Mouse (Mus musculus) limb, embryonic 13.5 days (tissue): ENCODE data around the gene Sec1. TPM values are rescaled to one million over a fixed set of nuclear protein-coding genes. Genes with fewer than 3 reads are reported as not detected.

ENCODE experiments used
- ATAC-seq: fragments of 200-750 bp; cut with Nextera tagmentation; 2 replicates; pipeline ENCODE4 v1.8.0; 2017; ENCODE audit warnings: low read depth, moderate number of reproducible peaks, moderate TSS enrichment; ENCODE audit not compliant: low FRiP score
- H3K27ac ChIP-seq: fragments of 300-500 bp; sonication (generic); 2 replicates; pipeline ENCODE4 v1.5.1; 2015; ENCODE audit warnings: inconsistent platforms, mild to moderate bottlenecking, moderate library complexity
- H3K27me3 ChIP-seq: fragments of 300-500 bp; sonication (generic); 2 replicates; pipeline ENCODE4 v1.6.1; 2015; ENCODE audit warnings: mild to moderate bottlenecking, inconsistent platforms
- H3K36me3 ChIP-seq: fragments of 300-500 bp; sonication (generic); 2 replicates; pipeline ENCODE4 v1.6.1; 2015; ENCODE audit warnings: inconsistent platforms, mild to moderate bottlenecking, moderate library complexity
- H3K4me1 ChIP-seq: fragments of 300-500 bp; sonication (generic); 2 replicates; pipeline ENCODE4 v1.6.1; 2015; ENCODE audit warnings: inconsistent platforms
- H3K4me2 ChIP-seq: fragments of 300-500 bp; sonication (generic); replicated peaks from 2 replicates; pipeline ENCODE4 v1.6.1; 2015; ENCODE audit warnings: inconsistent platforms, mild to moderate bottlenecking, moderate library complexity
- H3K4me3 ChIP-seq: fragments of 300-500 bp; sonication (generic); 2 replicates; pipeline ENCODE4 v1.5.1; 2015; ENCODE audit warnings: moderate library complexity, mild to moderate bottlenecking, inconsistent platforms
- H3K9ac ChIP-seq: fragments of 300-500 bp; sonication (generic); 2 replicates; pipeline ENCODE4 v1.6.1; 2015; ENCODE audit warnings: mild to moderate bottlenecking, inconsistent platforms
- H3K9me3 ChIP-seq: fragments of 300-500 bp; sonication (generic); 2 replicates; pipeline ENCODE4 v1.6.1; 2016; ENCODE audit warnings: inconsistent platforms
- WGBS: fragments of 180-500 bp; shearing (Covaris S2); methylation state at CpG from one replicate; pipeline ENCODE4 v1.1.7; 2015; 5-methylcytosine and 5-hydroxymethylcytosine counted together
- polyA plus RNA-seq: library from polyadenylated mRNA; unstranded; fragments of >200 nt; fragmentation: Nextera tagmentation; extraction: Ambion mirVana; gene quantifications from 2 replicates; pipeline ENCODE4 v1.2.1, GENCODE M21; 2015

Sec1 gene
- polyA plus RNA-seq, result 0.45 and 0.55 TPM in 2 replicates

DNA sequence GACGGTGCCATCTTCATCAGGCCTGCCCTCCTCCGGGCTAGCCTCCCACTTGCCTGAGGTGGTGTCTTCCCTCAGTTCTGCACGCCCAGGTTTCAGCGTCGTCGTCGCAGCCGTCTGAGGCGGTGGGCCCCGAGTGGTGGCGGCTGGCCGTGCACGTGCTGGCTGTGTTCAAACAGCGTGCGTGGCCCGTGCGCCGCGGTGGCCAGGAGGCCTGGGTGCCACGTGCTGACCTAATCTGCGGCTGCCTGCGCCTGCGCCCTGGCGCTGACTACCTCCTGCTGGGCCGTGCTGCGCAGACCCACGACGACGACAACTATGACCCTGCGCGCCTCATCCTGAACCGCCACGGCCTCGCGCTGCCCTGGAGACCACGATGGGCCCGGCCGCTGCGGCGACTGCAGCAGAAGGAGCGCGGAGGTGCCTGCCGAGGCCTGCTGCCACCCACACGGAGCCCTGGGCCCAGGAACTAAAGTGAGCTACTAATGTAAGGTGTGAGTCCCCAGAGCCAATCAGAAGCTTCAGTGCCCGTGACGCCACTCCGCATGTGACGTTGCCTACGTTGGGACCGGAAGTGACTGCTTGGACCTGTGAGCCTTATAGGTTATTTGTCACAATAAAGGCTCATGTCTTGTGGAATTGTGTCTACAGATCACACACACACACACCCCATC, at the start of gene Sec1:
TSS of gene Sec1 (minus strand) at position 482 of the 671 bp plus-strand sequence.
- Histone ChIP-seq H3K4me1 (peaks cover 9% of the 10 kb centered on the region; the same call in 1 of the 2 replicates), H3K36me3 (no peaks in the 10 kb centered on the region), H3K4me3 (no peak within 1 kb of the TSS), H3K4me2 (no peak within 1 kb of the TSS), H3K27me3 (peaks cover 14% of the 10 kb centered on the region), H3K9ac (no peak within 1 kb of the TSS), H3K9me3 (no peaks in the 10 kb centered on the region), H3K27ac (peak within 1 kb of the TSS; percentile 44; the same call in 1 of the 2 replicates)
- WGBS, result 90% methylated on average over 50 of the region's 50 CpGs
- no peak for ATAC-seq

DNA sequence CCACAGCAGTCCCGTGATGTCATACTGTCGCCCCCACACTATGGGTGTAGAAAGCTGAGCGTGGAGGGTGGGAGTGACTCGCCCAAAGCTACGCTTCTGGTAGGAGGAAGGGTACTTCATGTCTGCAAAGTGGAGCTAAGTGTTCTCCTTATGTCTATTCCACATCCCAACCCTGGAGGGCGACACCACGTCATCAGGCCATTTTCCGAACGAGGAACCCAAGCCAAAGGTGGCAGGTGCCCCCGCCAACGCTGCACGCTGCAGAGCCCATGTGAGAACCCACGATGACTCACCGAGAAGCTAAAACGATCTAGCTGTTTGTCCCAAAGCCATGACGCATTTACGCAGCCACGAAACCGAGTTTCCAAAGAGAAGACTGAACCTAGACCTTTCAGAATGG, 48.1 kb upstream of the Sec1 start:
- ATAC-seq, result no peak
- no peaks in the 10 kb centered on the region for H3K27me3 ChIP-seq
- peak overlapping the region; percentile 40 for H3K4me3 ChIP-seq
- WGBS, result 37% methylated on average over 19 of the region's 19 CpGs
- H3K36me3 ChIP-seq, result no peaks in the 10 kb centered on the region
- peaks cover 6% of the 10 kb centered on the region; the same call in 1 of the 2 replicates for H3K9me3 ChIP-seq
- peak overlapping the region; percentile 43 for H3K9ac ChIP-seq
- H3K4me1 ChIP-seq, result no peaks in the 10 kb centered on the region
- H3K27ac ChIP-seq, result no peak overlapping the region
- H3K4me2 ChIP-seq, result peak overlapping the region; percentile 58

DNA sequence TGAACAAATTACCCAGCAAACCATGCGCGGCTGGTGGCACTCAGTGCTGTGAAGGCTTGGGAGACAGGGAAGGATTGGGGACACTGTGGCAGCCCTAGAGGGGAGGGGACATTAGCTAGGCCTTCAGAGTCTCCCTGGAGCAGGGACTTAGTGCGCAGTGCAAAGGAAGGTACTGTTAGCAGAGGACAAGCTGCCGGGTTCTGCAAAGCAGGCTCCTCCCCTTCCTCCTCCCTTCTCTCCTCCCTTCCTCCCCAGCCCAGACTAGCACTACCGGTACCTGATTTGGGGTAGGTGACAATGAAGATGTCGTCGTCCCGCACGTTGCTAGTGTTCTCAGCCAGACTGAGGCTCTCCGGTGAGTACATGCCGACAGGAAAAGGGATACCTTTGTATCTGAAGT, 47.6 kb upstream of the Sec1 start:
- Histone ChIP-seq H3K4me3 (peak overlapping the region; percentile 40), H3K4me1 (no peaks in the 10 kb centered on the region), H3K36me3 (no peaks in the 10 kb centered on the region), H3K9ac (peak overlapping the region; percentile 43), H3K27ac (no peak overlapping the region), H3K9me3 (peaks cover 3% of the 10 kb centered on the region; the same call in 1 of the 2 replicates), H3K27me3 (no peaks in the 10 kb centered on the region), H3K4me2 (peak overlapping the region; percentile 58)
- 29% methylated on average over 11 of the region's 11 CpGs for WGBS
- 0 out of 2 replicates have a peak, but pooled peaks have one; percentile 35 for ATAC-seq

DNA sequence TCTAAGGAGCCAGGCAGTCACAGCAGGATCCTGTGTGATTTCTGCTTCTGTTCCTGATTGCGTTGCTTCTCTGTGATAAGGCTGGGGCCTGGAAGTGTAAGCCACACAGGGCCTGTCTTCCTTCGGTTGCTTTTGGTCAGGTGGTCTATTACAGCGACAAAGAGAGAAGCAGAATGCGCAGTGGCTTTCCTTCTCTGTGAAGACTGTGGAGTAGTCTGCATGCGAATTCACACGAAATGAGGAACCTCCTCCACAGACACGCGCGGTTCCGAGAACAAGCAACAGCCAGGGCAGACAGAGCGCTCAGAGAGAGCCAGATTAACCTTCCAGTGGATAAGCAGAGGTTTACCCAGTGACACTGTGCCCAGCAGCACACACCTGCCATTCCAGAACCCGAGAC, 47.1 kb upstream of the Sec1 start:
- WGBS, result 86% methylated on average over 12 of the region's 12 CpGs
- Histone ChIP-seq H3K4me1 (no peaks in the 10 kb centered on the region), H3K36me3 (no peaks in the 10 kb centered on the region), H3K9me3 (no peaks in the 10 kb centered on the region), H3K9ac (peak overlapping the region; percentile 43), H3K27me3 (no peaks in the 10 kb centered on the region), H3K27ac (no peak overlapping the region), H3K4me2 (peak overlapping the region; percentile 58), H3K4me3 (peak overlapping the region; percentile 40; the same call in 1 of the 2 replicates)
- ATAC-seq, result no peak

DNA sequence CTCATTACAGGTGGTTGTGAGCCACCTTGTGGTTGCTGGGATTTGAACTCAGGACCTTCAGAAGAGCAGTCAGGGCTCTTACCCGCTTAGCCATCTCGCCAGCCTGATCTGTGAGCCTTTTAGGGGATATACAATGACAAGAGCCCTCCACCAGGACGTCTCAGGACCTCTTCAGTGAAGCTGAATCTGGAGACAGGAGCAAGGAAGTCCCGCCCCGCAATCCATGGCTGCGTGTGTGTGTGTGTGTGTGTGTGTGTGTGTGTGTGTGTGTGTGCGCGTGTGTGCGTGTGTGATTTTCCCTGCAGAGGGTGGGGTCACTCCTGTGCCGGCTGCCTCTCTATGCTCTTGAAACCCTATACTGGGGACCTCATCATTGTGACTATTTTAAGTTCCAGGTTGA, 45.6 kb upstream of the Sec1 start:
- Histone ChIP-seq H3K27ac (no peak overlapping the region), H3K27me3 (no peaks in the 10 kb centered on the region), H3K4me2 (no peak overlapping the region), H3K4me1 (no peaks in the 10 kb centered on the region), H3K36me3 (no peaks in the 10 kb centered on the region), H3K9ac (no peak overlapping the region), H3K9me3 (no peaks in the 10 kb centered on the region), H3K4me3 (no peak overlapping the region)
- ATAC-seq, result no peak
- 67% methylated on average over 10 of the region's 10 CpGs for WGBS

DNA sequence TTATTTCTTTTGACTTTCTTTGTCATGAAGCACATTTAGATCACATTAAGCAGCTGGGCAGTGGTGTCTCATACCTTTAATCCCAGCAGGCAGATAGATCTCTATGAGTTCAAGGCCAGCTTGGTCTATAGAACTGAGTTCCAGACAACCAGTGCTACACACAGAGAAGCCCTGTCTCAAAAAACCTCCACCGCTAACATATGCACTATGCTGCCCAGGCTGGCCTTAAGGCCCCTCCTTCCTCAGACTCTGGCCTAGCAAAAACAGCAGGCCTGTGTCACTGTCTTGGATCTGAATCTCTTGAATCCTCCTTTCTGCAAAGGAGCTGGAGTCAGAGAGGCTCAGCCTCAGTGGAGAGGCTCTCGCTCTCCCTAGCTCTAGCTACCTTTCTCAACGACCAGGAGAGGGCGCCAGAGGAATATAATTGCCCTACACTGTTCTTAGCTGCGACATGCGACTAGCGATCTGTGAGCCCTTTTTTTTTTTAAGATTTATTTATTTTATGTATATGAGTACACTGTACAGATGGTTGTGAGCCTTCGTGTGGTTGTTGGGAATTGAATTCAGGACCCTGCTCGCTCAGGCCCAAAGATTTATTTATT, 45.1 kb upstream of the Sec1 start:
- H3K27ac ChIP-seq, result no peak overlapping the region
- H3K9me3 ChIP-seq, result no peaks in the 10 kb centered on the region
- H3K4me2 ChIP-seq, result no peak overlapping the region
- no peak overlapping the region for H3K9ac ChIP-seq
- ATAC-seq, result peak; percentile 83; the same call in 1 of the 2 replicates
- H3K4me1 ChIP-seq, result no peaks in the 10 kb centered on the region
- H3K27me3 ChIP-seq, result no peaks in the 10 kb centered on the region
- no peak overlapping the region for H3K4me3 ChIP-seq
- WGBS, result 7% methylated on average over 9 of the region's 9 CpGs
- H3K36me3 ChIP-seq, result no peaks in the 10 kb centered on the region

DNA sequence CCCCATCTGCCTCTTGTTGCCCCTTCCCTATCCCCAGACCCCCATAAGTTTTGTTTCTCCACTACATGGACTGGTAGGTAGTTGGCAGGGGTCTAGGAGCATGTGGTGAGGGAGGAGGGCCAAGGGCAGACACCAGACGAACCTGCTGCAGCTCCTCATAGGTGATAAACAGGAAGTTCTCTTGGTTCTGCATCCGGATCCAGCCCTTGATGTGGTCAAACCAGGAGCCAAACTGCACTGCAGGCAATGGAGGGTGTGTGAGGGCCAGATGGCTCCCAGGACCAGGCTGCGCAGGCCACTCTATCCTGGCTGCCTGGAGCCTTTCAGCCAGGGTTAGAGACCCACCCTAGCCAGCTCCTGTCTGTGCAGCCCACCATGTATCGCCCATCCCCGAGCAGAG, 39.3 kb upstream of the Sec1 start:
- no peak for ATAC-seq
- Histone ChIP-seq H3K4me1 (peaks cover 11% of the 10 kb centered on the region), H3K27me3 (no peaks in the 10 kb centered on the region), H3K27ac (no peak overlapping the region), H3K9ac (no peak overlapping the region), H3K9me3 (no peaks in the 10 kb centered on the region), H3K4me2 (no peak overlapping the region), H3K4me3 (no peak overlapping the region), H3K36me3 (peaks cover 9% of the 10 kb centered on the region)
- WGBS, result 75% methylated on average over 5 of the region's 5 CpGs

DNA sequence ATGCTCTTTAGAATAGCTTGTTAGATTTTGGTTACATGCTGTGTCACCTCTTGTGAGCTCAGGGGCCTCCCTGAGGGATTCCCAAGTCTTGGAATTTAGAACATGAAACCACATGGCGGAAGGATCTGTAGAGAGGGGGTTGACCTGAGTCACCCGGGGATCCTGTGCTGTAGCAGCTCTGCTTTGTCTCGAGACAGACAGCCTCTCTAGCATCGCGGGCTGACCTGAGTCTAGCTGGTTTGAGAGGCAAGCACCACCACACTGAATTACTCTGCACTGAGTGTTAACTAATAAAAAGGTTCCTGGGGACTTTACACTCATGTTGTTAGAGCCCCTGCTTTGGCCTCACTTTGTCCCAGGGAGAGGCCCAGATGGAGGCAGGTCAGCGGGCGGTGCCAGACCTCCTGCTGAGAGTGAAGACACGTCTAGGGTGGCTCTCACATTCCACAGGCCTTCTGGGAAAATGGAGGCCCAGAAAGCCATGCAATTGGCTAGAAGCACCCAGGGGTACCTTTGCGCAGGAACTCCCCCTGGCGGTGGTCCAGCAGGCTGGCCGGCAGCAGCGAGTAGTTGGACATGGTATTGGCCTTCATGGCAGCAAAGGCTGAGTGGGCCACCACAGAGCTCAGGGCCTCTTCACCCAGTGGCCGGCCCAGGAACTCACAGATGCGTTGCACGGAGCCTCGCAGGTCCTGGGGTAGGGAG, 36.7 kb upstream of the Sec1 start:
- peak overlapping the region; percentile 33; the same call in 1 of the 2 replicates for H3K27ac ChIP-seq
- no peaks in the 10 kb centered on the region for H3K9me3 ChIP-seq
- 14% methylated on average over 16 of the region's 16 CpGs for WGBS
- H3K4me1 ChIP-seq, result peaks cover 11% of the 10 kb centered on the region
- H3K36me3 ChIP-seq, result peaks cover 31% of the 10 kb centered on the region
- ATAC-seq, result peak; percentile 54; the same call in 1 of the 2 replicates
- no peaks in the 10 kb centered on the region for H3K27me3 ChIP-seq
- no peak overlapping the region for H3K4me3 ChIP-seq
- H3K4me2 ChIP-seq, result no peak overlapping the region
- H3K9ac ChIP-seq, result no peak overlapping the region

DNA sequence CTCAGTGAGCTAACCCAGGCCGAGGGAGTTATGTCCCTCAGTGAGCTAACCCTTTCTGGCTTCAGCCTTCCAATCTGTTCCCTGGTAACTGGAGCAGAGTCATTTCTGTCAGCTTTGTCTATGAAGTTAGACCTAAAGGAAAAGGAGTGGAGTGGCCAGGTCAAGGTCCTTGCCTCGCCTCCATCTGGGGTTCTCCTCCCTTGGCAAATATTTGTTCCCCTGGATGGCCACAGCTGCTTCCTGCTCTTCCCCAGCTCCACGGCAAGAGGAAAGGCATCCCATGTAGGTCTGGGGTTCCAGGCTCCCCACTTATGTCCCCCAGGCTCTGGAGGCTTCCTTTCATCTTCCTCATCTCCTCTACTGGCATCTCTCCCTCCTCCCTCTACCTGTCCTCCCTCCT, 33.4 kb upstream of the Sec1 start:
- H3K27ac ChIP-seq, result no peak overlapping the region
- H3K9ac ChIP-seq, result no peak overlapping the region
- H3K9me3 ChIP-seq, result no peaks in the 10 kb centered on the region
- H3K4me2 ChIP-seq, result no peak overlapping the region
- WGBS, result 83% methylated on average over 3 of the region's 3 CpGs
- peaks cover 64% of the 10 kb centered on the region for H3K36me3 ChIP-seq
- peaks cover 11% of the 10 kb centered on the region for H3K4me1 ChIP-seq
- H3K27me3 ChIP-seq, result no peaks in the 10 kb centered on the region
- no peak for ATAC-seq
- no peak overlapping the region for H3K4me3 ChIP-seq

DNA sequence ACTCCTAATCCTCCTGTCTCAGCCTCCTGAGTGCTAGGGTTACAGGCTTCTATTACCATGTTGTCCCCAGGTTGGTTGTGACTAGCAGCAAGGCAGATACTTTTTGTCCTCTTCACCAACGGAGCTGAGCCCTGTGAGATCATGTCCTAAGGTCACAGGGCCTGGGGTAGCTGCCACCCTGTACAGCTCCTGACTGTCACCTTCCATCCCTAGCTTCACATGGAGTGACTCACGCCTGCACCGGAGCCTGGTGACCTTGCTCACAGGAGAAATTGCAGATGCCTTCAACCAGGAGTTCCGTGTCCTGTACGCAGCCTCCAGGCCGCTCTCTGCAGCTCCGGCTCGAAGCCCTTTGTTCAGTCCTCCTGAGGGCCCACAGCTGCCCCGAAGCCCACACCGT, 32.2 kb upstream of the Sec1 start:
- peaks cover 76% of the 10 kb centered on the region for H3K36me3 ChIP-seq
- H3K4me2 ChIP-seq, result no peak overlapping the region
- WGBS, result 89% methylated on average over 10 of the region's 10 CpGs
- no peaks in the 10 kb centered on the region for H3K27me3 ChIP-seq
- no peak overlapping the region for H3K27ac ChIP-seq
- no peaks in the 10 kb centered on the region for H3K9me3 ChIP-seq
- H3K9ac ChIP-seq, result no peak overlapping the region
- no peak overlapping the region for H3K4me3 ChIP-seq
- peaks cover 11% of the 10 kb centered on the region for H3K4me1 ChIP-seq
- ATAC-seq, result no peak

DNA sequence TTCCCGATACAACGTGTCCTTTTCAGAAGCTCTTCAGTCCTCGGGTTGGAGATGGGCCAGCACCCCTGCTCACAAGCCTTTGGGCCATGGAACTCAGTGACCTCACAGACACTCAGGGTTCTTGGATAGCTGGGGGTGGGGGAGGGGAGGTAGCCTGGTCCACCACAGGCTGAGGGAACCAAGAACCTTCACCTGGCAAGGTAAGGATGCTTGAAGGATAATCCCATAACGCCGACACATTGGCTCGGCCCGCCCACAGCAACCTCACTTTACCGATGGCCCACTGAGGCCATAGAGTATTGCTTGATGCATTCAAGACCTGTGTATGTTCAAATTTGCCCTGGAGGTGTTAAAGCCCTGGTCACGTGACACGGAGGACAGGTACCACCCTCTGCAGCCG, 31.5 kb upstream of the Sec1 start, which contains the start of gene Spaca4:
TSS of gene Spaca4 (minus strand) at position 101 of the 400 bp plus-strand sequence.
- no peak within 1 kb of the TSS for H3K4me3 ChIP-seq
- no peak within 1 kb of the TSS for H3K27ac ChIP-seq
- no peak for ATAC-seq
- no peaks in the 10 kb centered on the region for H3K27me3 ChIP-seq
- H3K36me3 ChIP-seq, result peaks cover 83% of the 10 kb centered on the region
- no peak within 1 kb of the TSS; the same call in 1 of the 2 replicates for H3K9ac ChIP-seq
- peaks cover 9% of the 10 kb centered on the region for H3K4me1 ChIP-seq
- no peak within 1 kb of the TSS for H3K4me2 ChIP-seq
- no peaks in the 10 kb centered on the region for H3K9me3 ChIP-seq
- WGBS, result 91% methylated on average over 11 of the region's 11 CpGs

DNA sequence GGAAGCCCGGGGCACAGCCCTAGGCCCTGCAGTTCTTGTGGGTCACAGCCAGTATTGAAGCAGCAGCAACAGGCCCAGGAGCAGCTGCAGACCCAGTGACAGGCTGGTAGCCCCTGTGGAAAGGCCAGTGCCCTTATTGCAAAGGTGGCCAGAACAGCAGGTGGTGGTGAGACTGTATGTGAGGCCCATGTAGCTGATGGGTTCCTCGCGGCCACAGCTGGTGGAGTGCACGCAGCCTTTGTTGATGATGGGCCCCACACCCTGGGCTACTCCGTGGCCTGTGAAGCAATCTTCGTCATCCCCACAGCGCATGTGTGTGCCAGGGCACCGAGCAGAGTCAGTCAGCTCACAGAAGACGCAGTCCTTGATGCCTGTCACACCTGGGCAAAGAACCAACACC, 30.9 kb upstream of the Sec1 start:
- WGBS, result 91% methylated on average over 9 of the region's 9 CpGs
- ATAC-seq, result no peak
- H3K4me1 ChIP-seq, result peaks cover 8% of the 10 kb centered on the region; the same call in 1 of the 2 replicates
- H3K36me3 ChIP-seq, result peaks cover 89% of the 10 kb centered on the region
- no peak overlapping the region for H3K27ac ChIP-seq
- no peak overlapping the region; the same call in 1 of the 2 replicates for H3K9ac ChIP-seq
- H3K27me3 ChIP-seq, result no peaks in the 10 kb centered on the region
- no peak overlapping the region for H3K4me3 ChIP-seq
- H3K9me3 ChIP-seq, result no peaks in the 10 kb centered on the region
- H3K4me2 ChIP-seq, result no peak overlapping the region
